1 mouse cellular context compared by ENCODE assay signal in the genomic region with DNA sequence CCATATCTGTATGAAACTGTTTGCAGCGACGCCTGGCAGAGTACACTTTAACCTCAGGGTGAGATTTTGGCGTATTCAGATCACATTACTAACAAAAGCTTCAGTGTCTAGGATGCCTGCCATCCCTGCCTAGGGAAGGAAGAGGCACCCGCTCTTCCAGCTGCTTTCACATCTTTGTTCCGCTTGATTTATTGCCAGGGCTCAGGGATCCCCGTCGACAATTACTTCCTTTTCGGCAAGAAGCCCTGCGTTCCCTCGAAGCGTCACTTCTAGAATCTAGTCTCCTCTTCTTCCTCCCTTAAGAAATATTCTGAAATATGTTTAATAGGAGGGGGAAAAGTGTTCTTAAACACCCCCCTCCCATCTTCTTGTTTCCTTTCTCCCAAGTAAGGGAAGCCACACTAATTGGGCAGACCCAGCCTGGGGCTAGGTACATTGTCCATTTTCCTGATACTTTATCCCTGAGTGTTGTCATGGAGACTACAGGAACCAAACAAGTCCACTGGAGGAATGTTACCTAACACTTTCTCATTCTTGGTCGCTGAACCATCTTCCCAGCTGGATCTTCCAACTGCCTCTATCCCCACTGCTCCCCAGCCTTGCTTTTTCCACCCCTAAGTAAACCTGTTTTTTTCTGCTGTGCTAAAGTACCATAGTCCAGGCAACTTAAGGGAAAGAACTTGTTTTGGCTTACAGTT.
TF ChIP-seq lines count a peak whose summit lies in the region.

No protein-coding gene starts in this region.

TF ChIP-seq in MEL, 35 proteins besides CTCF, POLR2A, EP300 and RAD21 (continued from another document):
- 0 out of 2 replicates have a peak, but pooled peaks have one; percentile 23 for TF ChIP-seq SIN3A (IDR thresholded peaks at IDR 0.05; ENCODE audit: low read length)
TF ChIP-seq in MEL: peak in this region for 1.
